Mouse (Mus musculus) ES-E14 (cell line): ENCODE results near the gene Clec16a. TPM values are rescaled to one million over a fixed set of nuclear protein-coding genes. Genes with fewer than 3 reads are reported as not detected.
A peak's percentile ranks its signal among the peaks of the same experiment; 100 is the strongest.

Experiments used
- DNase-seq: peaks from one replicate; pipeline ENCODE4 v3.0.0-alpha.2; 2013; ENCODE audit warnings: low read depth, low spot score
- H3K27ac ChIP-seq: 2 replicates; pipeline ENCODE4 v1.5.1; 2012; ENCODE audit warnings: low read depth, mild to moderate bottlenecking, low read length, moderate library complexity, mixed read lengths; ENCODE audit not compliant: poor library complexity, insufficient read depth, severe bottlenecking
- H3K36me3 ChIP-seq: 2 replicates; pipeline ENCODE4 v1.6.1; 2012; ENCODE audit warnings: mild to moderate bottlenecking, low read length, moderate library complexity, mixed read lengths; ENCODE audit not compliant: control insufficient read depth, poor library complexity, insufficient read depth, severe bottlenecking
- H3K4me1 ChIP-seq, 2 experiments: fragments of 150-350 bp in 1 of 2; sonication (generic) in 1 of 2; 2 replicates each; pipeline ENCODE4 v1.6.1; 2012; ENCODE audit warnings: low read length in 2 of 2, mild to moderate bottlenecking in 1 of 2, mixed read lengths in 1 of 2; ENCODE audit not compliant: control insufficient read depth in 2 of 2, insufficient read depth in 2 of 2, poor library complexity in 1 of 2
- H3K4me3 ChIP-seq, 2 experiments: fragments of 150-350 bp in 1 of 2; sonication (generic) in 1 of 2; 2 replicates each; pipeline ENCODE4 v1.5.1; 2012; ENCODE audit warnings: low read length in 2 of 2, low read depth in 1 of 2, mild to moderate bottlenecking in 1 of 2, mixed read lengths in 1 of 2; ENCODE audit not compliant: insufficient read depth in 1 of 2, poor library complexity in 1 of 2, severe bottlenecking in 1 of 2
- H3K9ac ChIP-seq: 2 replicates; pipeline ENCODE4 v1.6.1; 2012; ENCODE audit warnings: low read depth, mild to moderate bottlenecking, low read length, mixed read lengths; ENCODE audit not compliant: poor library complexity, insufficient read depth, severe bottlenecking
- H3K9me3 ChIP-seq: fragments of 150-350 bp; sonication (generic); 2 replicates; pipeline ENCODE4 v1.6.1; 2012; ENCODE audit warnings: low read depth, mild to moderate bottlenecking, low read length; ENCODE audit not compliant: control insufficient read depth, insufficient read depth
- CHD2 ChIP-seq: IDR thresholded peaks from 2 replicates; pipeline ENCODE4 v1.6.1; 2014; ENCODE audit warnings: mild to moderate bottlenecking, low read depth, low read length, inconsistent platforms
- HCFC1 ChIP-seq: IDR thresholded peaks from 2 replicates; pipeline ENCODE4 v1.6.1; 2012; ENCODE audit warnings: low read length, inconsistent platforms, borderline replicate concordance; ENCODE audit not compliant: insufficient read depth
- MAFK ChIP-seq: IDR thresholded peaks from 2 replicates; pipeline ENCODE4 v1.6.1; 2014; ENCODE audit warnings: mild to moderate bottlenecking, low read depth, low read length, inconsistent platforms; ENCODE audit not compliant: insufficient read depth
- ZC3H11A ChIP-seq: IDR thresholded peaks from 2 replicates; pipeline ENCODE4 v1.6.1; 2012; ENCODE audit warnings: low read depth, mild to moderate bottlenecking, inconsistent platforms, low read length, borderline replicate concordance
- ZNF384 ChIP-seq: IDR thresholded peaks from 2 replicates; pipeline ENCODE4 v1.6.1; 2012; ENCODE audit warnings: low read depth, low read length, inconsistent platforms
- in situ Hi-C, 2 experiments: fragments of 600-800 bp; cut with MboI; formaldehyde crosslinking; loops; one replicate each; pipeline ENCODE4 v1.15.1; 2025; ENCODE audit warnings: low sequenced_read_pairs in 2 of 2, inconsistent platforms in 1 of 2; ENCODE audit not compliant: unreplicated experiment in 2 of 2
- total RNA-seq: library from RNA; depleted of rRNA; stranded (reverse); fragments of 300-350 nt; gene quantifications from 2 replicates; pipeline ENCODE4 v1.2.3, GENCODE M21; 2012

Gene Clec16a
- total RNA-seq, 1 experiment = 14.6 TPM

DNA sequence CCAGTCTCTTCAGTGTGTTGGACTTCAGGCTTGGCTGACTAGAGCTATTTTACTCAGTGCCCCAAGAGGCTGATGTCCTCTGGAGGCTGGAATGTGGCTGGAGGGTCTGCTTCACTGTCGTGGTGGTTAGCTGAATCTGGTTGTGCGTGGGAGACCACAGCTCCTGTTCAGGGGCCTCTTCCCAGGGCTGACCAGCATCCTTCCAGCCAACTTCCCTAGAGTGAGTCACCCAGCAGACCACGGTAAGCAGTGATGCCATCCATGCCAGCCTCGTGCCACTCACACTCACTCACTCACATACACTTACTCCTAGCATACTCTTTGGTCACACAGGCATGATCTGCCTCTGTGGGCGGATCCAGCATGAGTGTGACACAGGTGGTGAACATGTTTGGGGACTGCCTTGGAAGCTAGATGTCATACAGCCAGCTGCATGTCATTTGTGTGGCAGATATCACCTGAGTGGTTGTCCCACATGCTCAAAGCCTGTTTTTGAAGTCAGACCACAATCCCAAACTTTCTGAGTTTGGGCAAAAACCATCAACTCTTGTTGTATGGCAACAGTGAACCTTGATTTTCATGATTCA is 24.8 kb downstream of the Clec16a start:
- no peak overlapping the region for H3K9ac ChIP-seq

GRCm38 (mm10) chr16:10570708-10571107 is 25.6 kb downstream of the Clec16a start:
- Histone ChIP-seq H3K27ac (no peak overlapping the region), H3K36me3 (peaks cover 12% of the 10 kb centered on the region; the same call in 1 of the 2 replicates), H3K9ac (no peak overlapping the region), H3K9me3 (no peaks in the 10 kb centered on the region), H3K4me3 (no peak overlapping the region), H3K4me1 (no peaks in the 10 kb centered on the region)
- in situ Hi-C loops = loop anchor here (10.0 to 25.0 kb wide), 2 partner anchors 274 to 292 kb away; no protein-coding TSS in a partner anchor
- no peak for DNase-seq
- TF ChIP-seq ZNF384 = no peak
- TF ChIP-seq HCFC1 = no peak

More for the DNA sequence above, 24.8 kb downstream of the Clec16a start:
- Histone ChIP-seq H3K4me3 (no peak overlapping the region), H3K36me3 (peaks cover 12% of the 10 kb centered on the region; the same call in 1 of the 2 replicates), H3K9me3 (no peaks in the 10 kb centered on the region), H3K4me1 (no peaks in the 10 kb centered on the region), H3K27ac (no peak overlapping the region)
- TF ChIP-seq ZC3H11A (no peak), HCFC1 (no peak), MAFK (no peak), ZNF384 (no peak), CHD2 (no peak)
- in situ Hi-C loops = loop anchor here (10.0 to 25.0 kb wide), 2 partner anchors 275 to 292 kb away; no protein-coding TSS in a partner anchor
- no peak for DNase-seq

DNA sequence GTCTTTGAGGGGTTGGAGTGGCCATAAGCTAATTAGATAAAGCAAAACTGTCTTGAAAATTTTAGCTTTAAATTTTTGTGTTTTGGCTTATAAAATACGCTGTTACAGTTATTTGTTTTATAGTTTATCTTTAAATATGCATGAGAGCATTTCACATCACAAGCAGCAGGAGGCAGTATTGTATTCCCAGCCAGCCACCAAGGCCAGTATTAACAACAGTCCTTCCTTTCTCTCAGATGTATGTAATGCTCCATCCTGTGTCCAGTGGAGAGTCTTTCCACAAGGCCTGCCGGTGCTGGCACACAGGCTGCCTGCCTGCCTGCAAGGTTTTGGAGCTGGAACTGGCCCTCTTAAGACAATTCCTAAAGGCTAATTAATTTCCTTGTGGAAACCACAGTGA is 26.7 kb downstream of the Clec16a start:
- Histone ChIP-seq H3K9me3 (no peaks in the 10 kb centered on the region), H3K27ac (no peak overlapping the region), H3K36me3 (peaks cover 18% of the 10 kb centered on the region; the same call in 1 of the 2 replicates), H3K9ac (no peak overlapping the region), H3K4me1 (no peaks in the 10 kb centered on the region), H3K4me3 (no peak overlapping the region)
- DNase-seq = no peak
- in situ Hi-C loops = loop anchor here (10.0 to 25.0 kb wide), 2 partner anchors 273 to 290 kb away; no protein-coding TSS in a partner anchor
- TF ChIP-seq CHD2 = no peak
- no peak for TF ChIP-seq HCFC1
- TF ChIP-seq ZC3H11A = peak; percentile 49; the same call in 1 of the 2 replicates

- Histone ChIP-seq H3K4me3 (no peak overlapping the region), H3K36me3 (peaks cover 22% of the 10 kb centered on the region; the same call in 1 of the 2 replicates), H3K4me1 (no peaks in the 10 kb centered on the region), H3K27ac (no peak overlapping the region), H3K9ac (no peak overlapping the region), H3K9me3 (no peaks in the 10 kb centered on the region)
- in situ Hi-C loops = loop anchor here (10.0 to 25.0 kb wide), 2 partner anchors 270 to 287 kb away; no protein-coding TSS in a partner anchor
- DNase-seq = no peak
- no peak for TF ChIP-seq HCFC1
- TF ChIP-seq MAFK = no peak
- no peak for TF ChIP-seq CHD2
- no peak for TF ChIP-seq ZC3H11A
- no peak for TF ChIP-seq ZNF384
These were observed 29.8 kb downstream of the Clec16a start for GRCm38 (mm10) chr16:10574936-10575335.

GRCm38 (mm10) chr16:10575915-10576314 is 30.8 kb downstream of the Clec16a start:
- H3K36me3 ChIP-seq = peaks cover 21% of the 10 kb centered on the region; the same call in 1 of the 2 replicates
- no peak for TF ChIP-seq ZC3H11A

More at GRCm38 (mm10) chr16:10575915-10576314, 30.8 kb downstream of the Clec16a start:
- Histone ChIP-seq H3K9ac (no peak overlapping the region), H3K4me3 (no peak overlapping the region), H3K9me3 (no peaks in the 10 kb centered on the region), H3K4me1 (no peaks in the 10 kb centered on the region), H3K27ac (no peak overlapping the region)
- DNase-seq = no peak
- in situ Hi-C loops = loop anchor here in 1 of 2 experiments (10.0 kb wide), 1 partner anchor 269 kb away; no protein-coding TSS in a partner anchor
